Mouse (Mus musculus): ENCODE results near the gene Cysltr1. TPM values are rescaled to one million over a fixed set of nuclear protein-coding genes. Genes with fewer than 3 reads are reported as not detected.

Cysltr1 gene
- 0.39 and 0.74 TPM in 2 replicates for polyA plus RNA-seq (2015; fragmentation: Nextera tagmentation; extraction: Ambion mirVana)

DNA sequence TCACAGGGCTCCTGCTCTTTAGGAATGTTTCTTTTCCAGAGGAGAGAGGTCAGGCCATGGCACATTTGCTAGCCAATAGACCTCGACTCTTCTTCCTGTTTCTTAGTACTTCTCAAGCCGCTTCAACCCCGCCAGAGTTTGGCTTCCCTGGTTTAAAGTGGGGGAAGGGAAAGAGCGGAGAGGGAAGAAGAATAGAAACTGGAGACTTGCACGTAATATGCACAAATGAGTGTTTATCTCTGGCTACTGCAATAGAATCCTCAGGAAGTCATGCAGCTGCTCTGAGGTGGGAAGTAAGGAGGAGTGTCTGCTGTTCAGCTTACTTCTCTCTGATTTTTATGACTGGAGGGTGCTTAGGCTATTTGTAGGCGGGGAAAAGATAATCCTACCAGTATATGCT is at the start of gene Cysltr1:
Gene Cysltr1, minus strand, starts transcription at position 294 of the 400 bp plus-strand sequence.
- Histone ChIP-seq H3K9me3 (replicated peaks; ENCODE audit: control insufficient read depth, low read length, poor library complexity, severe bottlenecking) (no peaks in the 10 kb centered on the region), H3K9ac (ENCODE audit: low read depth, low read length) (no peak within 1 kb of the TSS), H3K4me3 (ENCODE audit: low read depth, low read length) (no peak within 1 kb of the TSS), H3K36me3 (ENCODE audit: control insufficient read depth, insufficient read depth, low read length) (no peaks in the 10 kb centered on the region), H3K4me1 (ENCODE audit: control insufficient read depth, insufficient read depth, low read length) (no peaks in the 10 kb centered on the region), H3K4me2 (ENCODE audit: low read length) (peak within 1 kb of the TSS; percentile 10; the same call in 1 of the 2 replicates), H3K27me3 (ENCODE audit: control insufficient read depth, insufficient read depth, low read depth, low read length) (no peaks in the 10 kb centered on the region; the same call in 1 of the 2 replicates), H3K27ac (ENCODE audit: low read length) (no peak within 1 kb of the TSS)
- ATAC-seq: no peak
- WGBS: 25% methylated on average over 6 of the region's 6 CpGs

DNA sequence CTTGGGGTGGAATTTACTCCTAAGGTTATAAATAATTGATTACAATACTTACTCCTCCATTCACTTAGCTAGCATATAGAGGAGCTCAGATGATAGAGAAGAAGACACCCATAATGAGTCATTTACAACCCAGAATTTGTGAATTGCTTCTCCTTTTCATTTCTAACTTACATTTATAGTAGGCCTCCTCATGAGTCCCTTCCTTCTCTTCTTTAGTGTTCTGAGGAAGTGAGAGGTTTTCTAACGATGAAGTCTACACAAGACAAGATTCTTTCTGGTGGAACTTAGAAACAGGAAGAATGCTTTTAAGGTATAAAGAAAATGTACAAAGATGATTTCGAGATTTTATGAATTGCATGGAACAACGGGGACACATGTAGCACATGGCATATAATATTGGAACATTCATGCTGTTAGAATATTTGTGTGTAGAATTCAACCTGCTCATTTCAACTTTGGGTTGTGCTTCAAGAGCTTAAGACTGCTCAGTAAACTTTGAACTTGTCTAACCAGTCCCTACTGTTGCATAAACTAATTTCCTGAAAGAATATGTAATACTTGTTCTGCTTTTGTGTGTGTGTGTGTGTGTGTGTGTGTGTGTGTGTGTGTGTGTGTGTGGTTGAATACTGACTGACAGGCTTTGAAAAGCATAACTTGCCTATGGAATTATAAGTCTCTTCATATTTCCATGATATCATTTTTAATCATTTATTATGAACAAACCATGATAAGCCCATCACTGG is 31.5 kb upstream of the Cysltr1 start:
- no peak for ATAC-seq

DNA sequence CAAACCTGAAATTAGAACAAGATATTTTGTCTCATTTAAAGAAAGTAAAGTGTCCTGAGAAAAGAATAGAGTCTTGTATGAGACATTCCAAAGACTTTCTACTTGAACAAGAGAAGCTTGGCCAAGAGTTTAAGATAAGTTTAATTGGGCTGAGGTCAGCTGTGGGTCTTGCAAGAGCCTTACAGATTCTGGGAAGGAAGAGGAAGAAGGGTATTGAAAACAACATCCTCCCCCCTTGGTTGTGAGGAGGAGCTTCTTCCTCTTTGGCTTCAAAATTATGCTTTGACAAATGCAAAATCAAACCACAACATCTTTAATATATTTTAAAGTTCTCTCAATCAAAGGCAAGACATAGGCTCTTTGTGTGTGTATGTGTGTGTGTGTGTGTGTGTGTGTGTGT is 30.1 kb upstream of the Cysltr1 start:
- no peaks in the 10 kb centered on the region for H3K36me3 ChIP-seq (ENCODE audit: control insufficient read depth, insufficient read depth, low read length)
- H3K9me3 ChIP-seq (replicated peaks; ENCODE audit: control insufficient read depth, low read length, poor library complexity, severe bottlenecking): no peaks in the 10 kb centered on the region
- no peak overlapping the region for H3K4me2 ChIP-seq (ENCODE audit: low read length)
- no peak overlapping the region for H3K27ac ChIP-seq (ENCODE audit: low read length)
- H3K4me3 ChIP-seq (ENCODE audit: low read depth, low read length): no peak overlapping the region
- H3K4me1 ChIP-seq (ENCODE audit: control insufficient read depth, insufficient read depth, low read length): no peaks in the 10 kb centered on the region
- ATAC-seq: no peak
- no peak overlapping the region for H3K9ac ChIP-seq (ENCODE audit: low read depth, low read length)
- no peaks in the 10 kb centered on the region for H3K27me3 ChIP-seq (ENCODE audit: control insufficient read depth, insufficient read depth, low read depth, low read length)

More for the DNA sequence above, 31.5 kb upstream of the Cysltr1 start:
- Histone ChIP-seq H3K27me3 (ENCODE audit: control insufficient read depth, insufficient read depth, low read depth, low read length) (no peaks in the 10 kb centered on the region), H3K9me3 (replicated peaks; ENCODE audit: control insufficient read depth, low read length, poor library complexity, severe bottlenecking) (no peaks in the 10 kb centered on the region), H3K36me3 (ENCODE audit: control insufficient read depth, insufficient read depth, low read length) (no peaks in the 10 kb centered on the region), H3K4me3 (ENCODE audit: low read depth, low read length) (no peak overlapping the region), H3K27ac (ENCODE audit: low read length) (no peak overlapping the region), H3K4me2 (ENCODE audit: low read length) (no peak overlapping the region), H3K9ac (ENCODE audit: low read depth, low read length) (no peak overlapping the region), H3K4me1 (ENCODE audit: control insufficient read depth, insufficient read depth, low read length) (no peaks in the 10 kb centered on the region)
- 85% methylated on average over 3 of the region's 3 CpGs for WGBS

DNA sequence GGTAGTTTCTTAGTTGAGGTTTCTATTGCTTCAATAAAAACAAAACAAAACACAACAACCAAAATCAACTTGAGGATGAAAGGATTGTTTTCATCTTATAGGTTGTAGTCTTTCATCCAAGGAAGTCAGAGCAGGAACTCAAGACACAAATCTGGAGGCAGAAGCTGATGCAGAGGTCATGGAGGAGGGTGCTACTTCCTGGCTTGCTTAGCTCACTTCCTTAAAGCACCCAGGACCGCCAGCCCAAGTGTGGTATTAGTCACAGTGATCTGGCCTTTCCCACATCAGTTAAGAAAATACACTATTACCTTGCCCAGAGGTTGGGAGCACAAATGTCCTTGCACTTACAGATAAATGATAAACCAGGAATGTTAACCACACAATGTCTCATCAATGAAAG is 25.0 kb upstream of the Cysltr1 start:
- Histone ChIP-seq H3K4me3 (ENCODE audit: low read depth, low read length) (no peak overlapping the region), H3K9me3 (replicated peaks; ENCODE audit: control insufficient read depth, low read length, poor library complexity, severe bottlenecking) (no peaks in the 10 kb centered on the region), H3K36me3 (ENCODE audit: control insufficient read depth, insufficient read depth, low read length) (no peaks in the 10 kb centered on the region), H3K27me3 (ENCODE audit: control insufficient read depth, insufficient read depth, low read depth, low read length) (no peaks in the 10 kb centered on the region), H3K4me2 (ENCODE audit: low read length) (no peak overlapping the region), H3K4me1 (ENCODE audit: control insufficient read depth, insufficient read depth, low read length) (no peaks in the 10 kb centered on the region), H3K27ac (ENCODE audit: low read length) (no peak overlapping the region), H3K9ac (ENCODE audit: low read depth, low read length) (no peak overlapping the region)
- ATAC-seq: no peak
- 100% methylated on average over 1 of the region's 1 CpGs for WGBS

DNA sequence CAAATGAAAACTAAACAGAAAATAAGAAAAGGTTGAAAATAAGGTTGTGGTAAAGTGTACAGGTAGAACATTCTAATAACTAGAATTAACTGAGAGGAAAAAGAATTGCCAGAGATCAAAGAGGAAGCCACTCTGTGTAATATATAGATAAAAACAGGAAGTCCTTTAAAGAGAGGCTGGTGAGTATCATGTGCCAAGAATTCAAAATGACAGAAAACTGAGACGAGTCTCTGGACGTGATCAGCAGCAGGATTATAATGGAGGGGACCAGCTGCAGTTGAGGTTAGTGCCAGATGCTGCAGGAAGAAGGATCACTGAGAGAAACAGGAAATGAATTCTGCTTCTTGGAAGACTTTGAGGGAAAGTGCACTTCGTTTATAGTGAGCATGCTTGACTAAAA is 20.2 kb upstream of the Cysltr1 start:
- H3K4me1 ChIP-seq (ENCODE audit: control insufficient read depth, insufficient read depth, low read length): no peaks in the 10 kb centered on the region
- H3K27ac ChIP-seq (ENCODE audit: low read length): no peak overlapping the region
- WGBS: 57% methylated on average over 3 of the region's 3 CpGs
- H3K27me3 ChIP-seq (ENCODE audit: control insufficient read depth, insufficient read depth, low read depth, low read length): no peaks in the 10 kb centered on the region
- H3K9me3 ChIP-seq (replicated peaks; ENCODE audit: control insufficient read depth, low read length, poor library complexity, severe bottlenecking): no peaks in the 10 kb centered on the region
- no peak overlapping the region for H3K4me3 ChIP-seq (ENCODE audit: low read depth, low read length)
- no peaks in the 10 kb centered on the region for H3K36me3 ChIP-seq (ENCODE audit: control insufficient read depth, insufficient read depth, low read length)
- no peak for ATAC-seq
- H3K9ac ChIP-seq (ENCODE audit: low read depth, low read length): no peak overlapping the region
- H3K4me2 ChIP-seq (ENCODE audit: low read length): no peak overlapping the region

DNA sequence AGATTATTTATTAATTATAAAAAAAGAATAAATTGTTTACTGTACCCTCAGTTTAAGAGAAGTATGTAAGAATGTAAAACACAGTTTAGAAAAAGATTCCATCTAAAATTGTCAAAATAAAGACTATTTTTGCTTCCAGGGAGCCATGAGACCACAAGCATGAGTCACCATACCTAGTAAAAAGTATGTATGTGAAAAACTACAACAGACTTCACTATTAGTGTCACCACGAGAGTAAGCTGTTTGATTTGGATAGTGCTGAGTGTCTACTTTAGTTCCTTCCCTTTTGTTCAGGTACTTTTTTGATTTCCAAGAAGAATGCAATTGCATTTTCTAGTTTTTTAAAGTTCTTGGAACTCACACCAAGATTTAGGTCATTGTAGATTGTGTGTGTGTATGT is 19.0 kb upstream of the Cysltr1 start:
- Histone ChIP-seq H3K4me1 (ENCODE audit: control insufficient read depth, insufficient read depth, low read length) (no peaks in the 10 kb centered on the region), H3K27me3 (ENCODE audit: control insufficient read depth, insufficient read depth, low read depth, low read length) (no peaks in the 10 kb centered on the region), H3K27ac (ENCODE audit: low read length) (no peak overlapping the region), H3K36me3 (ENCODE audit: control insufficient read depth, insufficient read depth, low read length) (no peaks in the 10 kb centered on the region), H3K4me3 (ENCODE audit: low read depth, low read length) (no peak overlapping the region), H3K4me2 (ENCODE audit: low read length) (no peak overlapping the region), H3K9me3 (replicated peaks; ENCODE audit: control insufficient read depth, low read length, poor library complexity, severe bottlenecking) (no peaks in the 10 kb centered on the region), H3K9ac (ENCODE audit: low read depth, low read length) (no peak overlapping the region)
- no peak for ATAC-seq
- 65% methylated on average over 1 of the region's 1 CpGs for WGBS

DNA sequence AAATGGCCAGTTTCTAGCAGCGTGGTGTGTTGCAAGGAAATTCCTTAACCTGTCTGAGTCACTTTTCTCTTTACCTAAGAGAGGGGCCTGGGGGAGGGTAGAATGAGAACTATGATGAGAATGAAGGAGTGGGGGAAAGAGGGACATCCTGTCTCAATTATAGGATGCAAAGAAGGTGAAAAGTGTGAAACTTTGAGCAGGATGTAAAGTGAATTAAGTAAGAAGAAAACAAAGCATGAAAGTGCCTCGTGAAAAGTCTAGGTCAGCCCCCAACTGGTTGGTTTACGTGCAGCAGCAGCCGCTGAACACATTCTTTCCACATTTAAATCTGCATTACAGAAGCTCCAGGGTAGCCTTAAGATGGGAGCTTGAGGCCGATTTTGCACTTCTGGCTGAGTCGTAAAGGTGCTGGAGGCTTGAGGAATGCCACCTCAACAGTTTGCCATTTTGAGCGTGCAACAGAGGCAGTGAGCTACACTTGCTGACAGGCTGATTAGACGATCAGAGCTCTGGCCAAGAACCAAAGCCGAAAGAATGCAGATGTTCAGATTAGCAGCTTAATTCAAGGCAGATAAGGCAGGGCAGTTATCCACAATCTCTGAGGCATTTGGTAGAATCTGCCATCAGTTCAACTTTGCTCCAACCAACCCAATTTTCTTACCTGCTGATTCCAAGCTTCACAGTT is 763 bp downstream of the Cysltr1 start:
- H3K4me2 ChIP-seq (ENCODE audit: low read length): 0 out of 2 replicates have a peak overlapping the region, but pooled peaks have one; percentile 3
- WGBS: 20% methylated on average over 9 of the region's 9 CpGs
- no peaks in the 10 kb centered on the region; the same call in 1 of the 2 replicates for H3K27me3 ChIP-seq (ENCODE audit: control insufficient read depth, insufficient read depth, low read depth, low read length)
- H3K4me1 ChIP-seq (ENCODE audit: control insufficient read depth, insufficient read depth, low read length): no peaks in the 10 kb centered on the region
- no peaks in the 10 kb centered on the region for H3K36me3 ChIP-seq (ENCODE audit: control insufficient read depth, insufficient read depth, low read length)
- H3K9me3 ChIP-seq (replicated peaks; ENCODE audit: control insufficient read depth, low read length, poor library complexity, severe bottlenecking): no peaks in the 10 kb centered on the region
- H3K9ac ChIP-seq (ENCODE audit: low read depth, low read length): no peak overlapping the region
- ATAC-seq: no peak
- no peak overlapping the region for H3K27ac ChIP-seq (ENCODE audit: low read length)
- no peak overlapping the region for H3K4me3 ChIP-seq (ENCODE audit: low read depth, low read length)

DNA sequence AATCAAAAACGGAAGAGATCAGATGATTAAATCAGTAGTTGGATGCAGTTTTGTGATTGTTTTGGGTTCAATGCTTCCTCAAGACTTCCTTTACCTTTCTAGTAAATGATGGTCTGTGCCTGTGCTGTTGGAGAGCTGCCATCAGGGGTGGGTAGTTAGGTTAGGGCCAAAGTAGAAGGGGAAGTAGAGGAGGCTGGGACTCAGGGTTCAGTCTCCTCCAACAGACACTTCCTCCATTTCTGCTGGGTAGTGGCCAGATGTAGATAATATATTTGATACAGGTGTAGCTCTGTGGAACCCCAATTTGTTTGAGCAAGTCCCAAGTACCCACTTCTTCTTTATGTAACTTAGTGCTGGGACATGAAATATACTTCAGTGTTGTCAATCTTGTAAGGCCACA is 7.6 kb downstream of the Cysltr1 start:
- no peaks in the 10 kb centered on the region for H3K9me3 ChIP-seq (replicated peaks; ENCODE audit: control insufficient read depth, low read length, poor library complexity, severe bottlenecking)
- no peaks in the 10 kb centered on the region for H3K36me3 ChIP-seq (ENCODE audit: control insufficient read depth, insufficient read depth, low read length)
- H3K4me3 ChIP-seq (ENCODE audit: low read depth, low read length): no peak overlapping the region
- no peak overlapping the region for H3K9ac ChIP-seq (ENCODE audit: low read depth, low read length)
- no peak overlapping the region for H3K4me2 ChIP-seq (ENCODE audit: low read length)
- H3K4me1 ChIP-seq (ENCODE audit: control insufficient read depth, insufficient read depth, low read length): no peaks in the 10 kb centered on the region
- no peak overlapping the region for H3K27ac ChIP-seq (ENCODE audit: low read length)
- H3K27me3 ChIP-seq (ENCODE audit: control insufficient read depth, insufficient read depth, low read depth, low read length): no peaks in the 10 kb centered on the region; the same call in 1 of the 2 replicates
- ATAC-seq: no peak
- WGBS: 92% methylated on average over 1 of the region's 1 CpGs

DNA sequence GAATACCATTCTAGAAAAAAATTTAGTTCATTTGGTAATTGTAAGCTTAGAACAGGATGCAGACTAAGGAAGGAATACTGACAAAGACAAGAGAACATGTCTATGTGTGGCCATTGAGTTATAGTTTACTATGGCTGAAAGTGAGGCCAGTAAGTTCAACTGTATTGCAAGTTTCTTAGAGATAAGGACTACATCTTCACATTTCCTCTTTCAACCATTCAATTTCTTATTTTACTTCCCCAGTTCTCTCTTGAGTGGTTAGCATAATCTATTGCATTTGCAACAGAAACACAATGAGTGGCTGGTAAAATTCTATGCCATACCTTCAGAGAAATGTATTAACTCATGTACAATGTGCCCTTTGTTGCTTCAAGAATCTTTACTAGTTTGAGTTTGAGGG is 9.6 kb downstream of the Cysltr1 start:
- no peaks in the 10 kb centered on the region for H3K9me3 ChIP-seq (replicated peaks; ENCODE audit: control insufficient read depth, low read length, poor library complexity, severe bottlenecking)
- ATAC-seq: no peak
- no peak overlapping the region for H3K27ac ChIP-seq (ENCODE audit: low read length)
- no peak overlapping the region for H3K4me2 ChIP-seq (ENCODE audit: low read length)
- H3K4me3 ChIP-seq (ENCODE audit: low read depth, low read length): no peak overlapping the region
- no peak overlapping the region for H3K9ac ChIP-seq (ENCODE audit: low read depth, low read length)
- H3K36me3 ChIP-seq (ENCODE audit: control insufficient read depth, insufficient read depth, low read length): no peaks in the 10 kb centered on the region
- no peaks in the 10 kb centered on the region for H3K4me1 ChIP-seq (ENCODE audit: control insufficient read depth, insufficient read depth, low read length)
- no peaks in the 10 kb centered on the region; the same call in 1 of the 2 replicates for H3K27me3 ChIP-seq (ENCODE audit: control insufficient read depth, insufficient read depth, low read depth, low read length)
